Mouse (Mus musculus) erythroblast, embryonic 14.5 days (primary cell): ENCODE data around the gene Elmo2.

Experiments used
- GATA1 ChIP-seq: IDR thresholded peaks from 2 replicates; pipeline ENCODE4 v1.6.1; 2012; ENCODE audit warnings: low read length, inconsistent platforms, mixed read lengths
- TAL1 ChIP-seq: IDR thresholded peaks from 3 replicates; pipeline ENCODE4 v1.6.1; 2012; ENCODE audit warnings: low read length, inconsistent platforms, mixed read lengths

DNA sequence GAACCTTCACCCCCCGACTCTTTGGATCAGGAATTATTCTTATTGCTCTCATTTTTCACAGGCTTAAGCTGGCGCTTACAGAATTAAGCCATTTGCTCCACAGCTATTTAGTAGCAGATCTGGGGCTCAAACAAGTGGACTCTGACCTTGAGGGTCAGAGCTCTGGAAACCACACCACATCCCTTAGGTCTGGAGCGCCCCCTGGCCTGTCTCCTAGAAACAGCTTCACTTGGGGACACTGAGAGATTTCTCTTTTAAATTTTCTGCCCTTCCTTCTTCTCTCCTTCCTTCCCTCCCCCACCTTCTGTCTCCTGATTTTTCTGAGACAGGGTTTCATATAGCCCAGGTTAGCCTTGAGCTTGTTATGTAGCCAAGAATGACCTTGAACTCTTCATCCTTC is 10.9 kb upstream of the Elmo2 start:
- TF ChIP-seq TAL1 (no peak), GATA1 (no peak)
